Mouse (Mus musculus) stomach, postnatal 0 days (tissue): ENCODE data around the gene Duox2.

Source experiments
- CTCF ChIP-seq: IDR thresholded peaks from 2 replicates; pipeline ENCODE4 v1.5.1; 2016; ENCODE audit warnings: antibody characterized with exemption, low read depth, mild to moderate bottlenecking, moderate library complexity
- EP300 ChIP-seq: optimal IDR thresholded peaks from 2 replicates; pipeline ENCODE3; 2016; ENCODE audit warnings: antibody characterized with exemption

DNA sequence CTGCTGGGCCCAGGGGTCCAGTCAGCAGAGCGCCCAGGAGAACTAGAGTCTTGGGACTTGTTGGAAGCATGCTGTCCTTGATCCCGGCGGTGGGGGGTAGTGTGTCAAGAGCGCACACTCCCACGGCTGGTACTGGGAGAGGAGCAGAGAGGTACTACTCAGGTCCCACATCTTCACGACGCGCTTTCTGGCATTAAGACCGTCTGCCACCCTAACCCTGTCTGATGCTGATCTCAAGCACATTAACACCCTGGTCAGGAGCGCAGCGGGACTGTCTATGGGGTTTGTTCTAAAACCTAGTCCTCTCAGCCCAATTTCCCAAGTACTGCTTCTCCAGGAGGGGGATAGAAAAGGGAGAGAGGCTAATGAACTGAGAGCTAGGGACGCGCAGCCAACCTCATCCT lies at the start of gene Duox2:
- TF ChIP-seq CTCF (no peak), EP300 (no peak)
